Mouse (Mus musculus): Measurements from ENCODE around the gene Plekhg2.

Gene Plekhg2

DNA sequence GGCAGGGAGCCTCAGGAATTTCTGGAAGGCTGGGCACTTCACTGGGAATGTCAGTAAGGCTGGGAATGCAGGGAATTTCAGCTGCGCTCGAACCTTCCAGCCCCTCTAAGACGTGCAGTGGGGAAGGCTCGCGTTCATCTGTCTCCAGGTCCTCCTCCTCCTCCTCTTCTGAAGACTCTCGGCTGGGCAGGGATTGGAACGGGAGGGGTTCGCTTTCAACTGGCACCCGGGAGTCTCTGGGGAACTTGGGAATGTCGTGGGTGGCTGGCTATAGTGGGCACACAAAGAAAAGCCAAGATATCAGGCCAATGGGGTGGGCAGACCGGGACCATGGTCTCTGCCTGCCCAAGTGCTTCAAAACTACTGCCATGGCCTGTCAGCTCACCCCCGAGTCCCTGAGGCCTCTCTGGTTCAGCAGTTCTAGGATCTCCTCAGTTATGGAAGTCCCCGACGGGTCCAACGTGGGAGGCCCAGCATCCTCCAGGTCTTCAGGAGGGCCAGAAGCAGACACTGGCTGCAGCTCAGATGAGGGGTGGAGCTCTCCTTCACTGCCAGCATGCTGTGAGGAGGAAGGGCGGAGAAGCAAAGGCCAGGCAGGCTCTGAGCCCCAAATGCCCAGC, 9.8 kb downstream of the Plekhg2 start:
- DNase-seq: peak in 1 of 2 experiments; percentile 4

DNA sequence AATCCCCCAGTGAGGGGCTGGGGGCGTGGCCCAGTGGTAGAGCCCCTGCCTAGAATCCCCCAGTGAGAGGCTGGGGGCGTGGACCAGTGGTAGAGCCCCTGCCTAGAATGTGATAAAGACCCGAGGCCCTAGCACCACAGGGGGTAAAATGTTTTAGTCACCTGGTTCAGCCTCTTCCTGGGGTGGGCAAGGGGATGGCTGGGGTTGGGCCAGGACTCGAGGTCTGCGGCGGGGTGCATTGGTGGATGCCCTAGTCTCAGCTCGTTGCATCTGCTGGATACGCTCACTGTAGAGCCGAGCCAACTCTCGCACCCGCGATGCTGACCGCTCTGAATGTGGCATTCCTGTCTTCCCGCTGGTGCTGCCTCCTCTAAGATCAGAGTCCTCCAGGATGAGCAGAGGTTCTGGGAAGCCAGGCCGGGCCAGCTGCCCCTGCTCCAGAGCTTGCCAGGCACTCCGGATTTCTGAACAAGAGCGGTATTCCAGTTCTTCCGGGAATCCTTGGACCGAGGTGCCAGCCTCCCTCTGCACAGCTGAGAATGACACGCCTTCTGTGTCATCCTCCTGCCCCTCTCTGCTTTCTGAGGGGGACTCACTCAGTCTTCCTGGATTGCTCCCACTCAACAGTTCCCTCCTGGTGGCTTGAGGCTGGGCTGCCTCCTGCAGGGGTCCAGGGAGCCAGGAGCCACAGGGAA, 10.6 kb downstream of the Plekhg2 start:
- peak in 1 of 2 experiments; percentile 2 for DNase-seq

- no peak for DNase-seq
Observed at GRCm38 (mm10) chr7:28360291-28360690, 12.1 kb downstream of the Plekhg2 start.

DNA sequence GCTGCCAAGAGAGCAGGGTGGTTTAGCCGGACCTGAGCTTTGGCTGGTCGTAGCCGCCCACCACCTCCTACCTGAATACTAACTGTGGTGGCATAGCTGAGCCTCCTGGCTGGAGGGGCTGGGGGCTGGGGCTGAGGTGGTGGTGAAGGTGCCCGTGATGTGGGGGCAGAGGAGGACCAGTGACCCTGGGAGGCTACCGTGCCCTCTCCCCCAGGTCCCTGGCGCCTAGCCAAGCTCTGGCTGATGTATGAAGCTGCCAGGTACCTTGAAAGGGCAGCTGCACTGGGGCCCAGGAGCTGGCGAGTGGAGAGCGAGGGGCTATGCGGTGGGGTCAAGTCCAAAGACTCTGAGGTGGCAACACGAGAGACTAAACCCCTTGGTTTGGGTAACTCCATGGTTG, 12.5 kb downstream of the Plekhg2 start:
- peak in 1 of 2 experiments; percentile 33 for DNase-seq

DNA sequence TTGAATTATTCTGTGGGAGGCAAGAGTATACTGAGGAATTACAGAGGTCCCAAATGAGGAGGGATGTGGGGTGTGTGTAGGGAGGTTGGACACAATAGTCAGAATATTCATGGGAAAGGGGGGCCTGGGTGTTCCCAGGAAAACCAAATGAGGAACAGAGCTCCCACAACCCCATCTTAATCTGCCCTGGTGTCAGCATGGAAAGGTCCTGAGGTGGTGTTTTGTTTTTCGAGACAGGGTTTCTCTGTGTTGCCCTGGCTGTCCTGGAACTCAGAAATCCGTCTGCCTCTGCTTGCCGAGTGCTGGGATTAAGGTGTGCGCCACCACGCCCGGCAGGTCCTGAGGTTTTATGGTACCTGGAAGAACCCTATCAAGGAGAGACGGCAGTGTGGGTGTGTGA, 14.0 kb downstream of the Plekhg2 start:
- DNase-seq: no peak

DNA sequence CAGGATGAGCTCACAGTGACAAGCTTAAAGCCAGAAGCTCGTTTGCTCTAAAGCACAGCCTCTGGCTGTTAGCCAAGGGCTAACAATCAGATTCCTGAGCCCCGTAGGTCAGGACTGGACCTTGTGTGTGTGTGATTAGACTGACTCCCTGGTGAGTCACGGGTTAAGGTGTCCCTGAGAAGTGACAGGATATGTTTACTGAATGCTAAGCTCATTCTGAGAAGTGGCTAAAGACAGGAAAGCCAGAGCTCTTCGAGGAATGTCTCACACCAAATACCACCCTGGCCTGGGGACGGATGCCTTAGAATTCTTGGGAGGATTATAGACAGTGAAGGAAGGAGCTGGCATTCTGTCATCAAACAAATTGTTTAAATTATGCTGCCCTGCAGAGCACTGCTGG, 14.4 kb downstream of the Plekhg2 start:
- DNase-seq: peak in 1 of 2 experiments; percentile 47

GRCm38 (mm10) chr7:28356981-28357380, 15.4 kb downstream of the Plekhg2 start:
- DNase-seq: peak; percentile 81 to 88

- DNase-seq: no peak
Observed at GRCm38 (mm10) chr7:28355221-28355620, 17.2 kb downstream of the Plekhg2 start.

DNA sequence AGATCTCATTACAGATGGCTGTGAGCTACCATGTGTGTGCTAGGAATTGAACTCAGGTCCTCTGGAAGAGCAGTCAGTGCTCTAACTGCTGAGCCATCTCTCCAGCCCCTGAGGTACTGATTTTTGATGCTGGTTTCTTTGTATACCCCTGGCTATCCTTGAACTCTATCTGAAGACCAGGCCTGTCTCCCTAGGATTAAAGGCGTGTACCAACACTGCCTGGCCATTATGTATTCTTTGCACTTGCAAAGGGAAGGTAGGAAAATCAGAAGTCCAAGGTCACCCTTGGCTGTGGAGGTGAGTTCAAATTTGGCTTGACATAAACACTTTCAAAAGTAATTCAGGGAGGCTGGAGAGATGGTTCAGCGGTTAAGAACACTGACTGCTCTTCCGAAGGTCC, 17.8 kb downstream of the Plekhg2 start:
- DNase-seq: no peak

- DNase-seq: no peak
Observed at GRCm38 (mm10) chr7:28354113-28354581, 18.3 kb downstream of the Plekhg2 start.

DNA sequence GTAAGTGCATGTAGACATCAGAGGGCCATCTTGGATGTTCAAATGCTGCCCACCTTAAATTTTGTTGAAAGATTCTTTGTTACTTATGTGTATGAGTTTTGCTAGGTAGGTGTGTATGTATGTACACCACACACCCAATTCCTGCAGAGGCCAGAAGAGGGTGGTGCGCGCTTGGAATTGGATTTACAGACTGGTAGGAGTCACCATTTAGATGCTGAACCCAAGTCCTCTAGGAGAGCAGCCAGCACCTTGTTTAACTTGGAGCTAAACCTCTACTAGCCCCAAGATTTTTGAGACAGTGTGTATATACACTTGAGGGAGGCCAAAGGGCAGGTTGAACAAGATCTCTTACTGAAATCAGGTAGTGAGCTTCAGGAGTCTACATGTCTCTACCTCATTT, 19.1 kb downstream of the Plekhg2 start:
- DNase-seq: peak in 1 of 2 experiments; percentile 47

DNA sequence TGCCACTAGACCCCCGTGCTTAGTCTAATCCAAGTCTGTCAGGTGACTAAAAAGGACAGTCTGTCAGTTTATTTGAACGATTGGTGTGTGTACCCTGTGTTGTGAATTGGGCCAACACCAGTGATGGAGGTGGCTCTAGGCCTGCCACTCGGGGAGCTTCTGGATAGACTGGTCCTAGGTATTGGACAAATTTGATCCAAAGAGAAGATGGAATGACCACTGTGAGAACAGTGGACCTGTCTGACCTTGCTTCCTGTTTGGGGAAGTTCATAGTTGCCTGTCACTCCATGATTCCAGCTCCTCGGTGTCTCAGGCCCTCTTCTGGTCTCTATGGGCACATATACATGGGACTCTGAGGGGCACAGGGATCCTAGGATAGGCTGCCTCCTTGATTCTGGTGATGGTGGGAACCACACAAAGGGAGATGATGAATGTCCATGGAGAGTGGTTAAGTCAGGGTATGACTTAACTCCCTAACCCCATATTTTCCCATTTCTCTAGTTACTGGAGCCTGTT, 20.7 kb downstream of the Plekhg2 start:
- no peak for DNase-seq

DNA sequence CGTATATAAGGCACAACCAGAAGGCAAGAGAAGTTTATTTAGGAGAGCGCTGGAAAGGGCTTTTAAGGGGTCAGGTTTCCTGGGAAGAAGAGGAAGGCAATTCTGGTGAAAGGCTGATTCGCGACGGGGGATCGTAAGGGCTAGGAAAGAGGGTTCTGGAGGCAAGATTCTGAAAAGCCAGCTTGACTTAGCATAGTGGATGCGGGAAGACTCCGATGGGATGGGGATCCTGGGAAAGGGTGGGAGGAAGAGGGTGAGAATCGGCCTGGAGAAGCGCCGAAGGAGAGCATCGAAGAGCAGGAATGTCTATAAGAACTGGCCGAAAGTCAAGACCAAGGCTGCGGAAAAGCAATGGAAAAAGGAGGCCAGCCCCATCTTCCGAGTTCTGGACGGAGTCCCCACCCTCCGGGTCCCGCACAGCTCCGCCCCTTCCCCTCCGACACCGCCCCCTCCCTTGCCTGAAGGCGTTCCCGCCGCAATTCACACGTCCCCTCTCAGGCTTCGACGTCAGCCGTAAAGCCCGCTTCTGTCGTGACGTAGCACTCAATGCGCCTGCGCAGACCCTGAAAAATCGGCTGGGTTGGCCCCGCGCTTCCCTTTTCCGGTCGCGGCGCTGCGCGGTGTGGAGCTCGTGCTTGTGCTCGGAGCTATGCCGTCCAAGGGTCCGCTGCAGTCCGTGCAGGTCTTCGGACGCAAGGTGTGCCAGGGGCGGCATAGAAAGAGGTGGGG, 22.1 kb downstream of the Plekhg2 start, which contains the start of gene Rps16:
Rps16 (plus strand) TSS at position 498 of the 729 bp plus-strand sequence.
- DNase-seq: peak; percentile 99

DNA sequence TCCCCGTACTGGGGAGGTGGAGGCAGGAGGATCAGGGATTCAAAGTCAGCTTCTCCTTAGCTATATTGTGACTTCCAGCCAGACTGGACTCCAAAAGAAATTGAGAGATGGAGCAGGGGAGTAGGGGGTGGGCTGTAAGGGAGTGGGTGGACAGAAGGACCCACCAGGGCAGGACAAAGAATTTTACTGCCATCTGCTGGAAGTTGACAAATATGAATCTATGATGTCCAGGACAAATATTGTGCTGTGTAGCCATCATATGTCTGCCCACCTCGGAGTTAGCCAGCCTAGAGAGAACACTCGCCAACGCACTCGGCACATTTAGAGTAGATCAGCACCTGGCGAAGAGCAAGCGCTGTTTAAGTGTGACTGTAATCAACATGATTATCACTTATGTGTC, 23.8 kb downstream of the Plekhg2 start:
- DNase-seq: no peak

GRCm38 (mm10) chr7:28347746-28348145, 24.7 kb downstream of the Plekhg2 start:
- DNase-seq: no peak

DNA sequence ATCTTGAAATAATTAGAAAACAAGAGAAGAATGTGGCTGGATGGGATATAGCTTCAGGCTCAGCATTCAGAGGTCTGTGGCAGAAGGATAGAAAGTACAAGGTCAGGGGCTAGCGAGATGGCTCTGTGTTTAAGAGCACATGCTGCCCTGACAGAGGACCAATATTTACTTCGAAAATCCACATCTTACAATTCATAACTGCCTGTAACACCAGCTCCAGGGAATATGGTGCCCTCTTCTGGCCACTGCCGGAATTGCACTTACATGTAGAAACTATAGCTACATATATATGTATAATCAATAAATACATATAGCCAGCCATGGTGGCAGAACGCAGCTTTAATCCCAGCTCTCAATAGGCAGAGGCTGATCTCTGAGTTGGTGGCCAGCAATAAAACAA, 27.8 kb downstream of the Plekhg2 start:
- peak; percentile 78 to 82 for DNase-seq

DNA sequence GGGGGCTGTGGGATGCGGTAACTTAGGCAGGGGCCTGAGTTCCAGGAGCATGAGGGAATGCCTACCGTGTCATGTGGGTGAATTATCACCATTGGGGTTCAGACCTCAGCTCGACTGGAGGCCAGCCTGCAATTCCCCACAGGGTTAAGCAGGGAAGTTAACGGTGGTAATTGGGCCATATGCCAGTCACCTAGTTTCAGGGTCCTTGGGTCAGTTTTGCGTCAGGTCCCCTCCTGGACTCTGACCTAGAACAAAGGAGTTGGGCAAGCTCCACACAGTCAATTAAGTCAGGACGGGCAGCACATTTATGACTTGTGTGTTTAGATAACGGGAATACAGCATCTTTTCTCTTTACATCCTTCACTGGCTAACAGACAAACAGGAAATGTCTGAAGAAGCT, 31.0 kb downstream of the Plekhg2 start:
- no peak for DNase-seq

- peak; percentile 64 to 80 for DNase-seq
Observed at GRCm38 (mm10) chr7:28339213-28339917, 33.0 kb downstream of the Plekhg2 start.

GRCm38 (mm10) chr7:28338108-28338998, 34.0 kb downstream of the Plekhg2 start, which contains the start of gene Supt5:
Gene Supt5, minus strand, starts transcription at chr7:28338746.
- DNase-seq: peak; percentile 98 to 99

- no peak for DNase-seq
Observed at GRCm38 (mm10) chr7:28335471-28335870, 36.9 kb downstream of the Plekhg2 start.

GRCm38 (mm10) chr7:28334534-28334933, 37.9 kb downstream of the Plekhg2 start:
- DNase-seq: no peak

DNA sequence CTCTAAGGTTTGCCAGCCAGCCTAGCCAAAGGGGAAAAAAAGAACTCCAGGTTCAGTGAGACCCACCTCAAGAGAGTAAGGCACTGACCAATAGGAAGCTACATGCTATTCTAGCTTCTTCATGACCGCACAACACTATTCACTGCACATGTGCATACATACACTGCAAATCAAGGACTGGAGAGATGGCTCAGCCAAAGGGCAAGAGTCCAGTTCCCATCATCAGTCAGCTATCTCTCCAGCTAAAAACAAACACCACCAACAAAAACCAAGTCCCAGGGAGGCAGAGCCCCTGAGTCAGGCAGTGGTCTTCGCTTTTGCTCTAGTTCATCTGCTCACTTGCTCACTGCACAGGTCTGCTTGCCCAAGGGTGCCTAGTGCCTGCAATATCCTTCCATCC, 44.1 kb downstream of the Plekhg2 start:
- DNase-seq: no peak

Measured in kidney, postnatal 4 days (tissue).